Mouse (Mus musculus): Measurements from ENCODE around the gene Ano3. TPM values are rescaled to one million over a fixed set of nuclear protein-coding genes. Genes with fewer than 3 reads are reported as not detected.

Ano3 gene
- total and polyA plus RNA-seq, 3 experiments: not detected

GRCm38 (mm10) chr2:110935691-110936090, 15.0 kb downstream of the Ano3 start:
- Histone ChIP-seq H3K4me3 (replicated peaks in 1 of 3; ENCODE audit: low read depth in 2 of 3, low read length in 2 of 3, poor library complexity in 1 of 3) (no peak overlapping the region), H3K4me2 (ENCODE audit: insufficient read depth, low read depth, poor library complexity, severe bottlenecking) (no peak overlapping the region), H3K9me3 (replicated peaks; ENCODE audit: low read length) (peaks cover 5% of the 10 kb centered on the region), H3K4me1 (ENCODE audit: control insufficient read depth in 1 of 2, insufficient read depth in 2 of 2) (no peaks in the 10 kb centered on the region), H3K27me3 (replicated peaks) (no peaks in the 10 kb centered on the region), H3K79me2 (replicated peaks; ENCODE audit: control insufficient read depth, extremely low read depth, insufficient read depth, poor library complexity, severe bottlenecking) (no peaks in the 10 kb centered on the region), H3K27ac (ENCODE audit: insufficient read depth, low read depth) (no peak overlapping the region), H3K9ac (ENCODE audit: insufficient read depth, low read depth) (no peak overlapping the region), H3K36me3 (replicated peaks in 1 of 2; ENCODE audit: control insufficient read depth in 1 of 2, insufficient read depth in 1 of 2, low read length in 1 of 2) (no peaks in the 10 kb centered on the region)
- dilution Hi-C loops (cut with MboI; ENCODE audit: extremely low pct_ligation_motif_present, extremely low pct_unique_long_range_greater_than_20kb, low sequenced_read_pairs) (no loop called here), in situ Hi-C loops (cut with MboI; ENCODE audit: low pct_ligation_motif_present, low pct_unique_long_range_greater_than_20kb, low sequenced_read_pairs) (no loop called here)
- DNase-seq (ENCODE audit: extremely low read depth): no peak
- TF ChIP-seq MAZ (IDR thresholded peaks at IDR 0.05; ENCODE audit: low read depth, low read length) (no peak), SMC3 (IDR thresholded peaks at IDR 0.05; ENCODE audit: low read depth, low read length) (no peak)

- DNase-seq (ENCODE audit: extremely low read depth): no peak
- Histone ChIP-seq H3K4me3 (replicated peaks in 1 of 3; ENCODE audit: low read depth in 2 of 3, low read length in 2 of 3, poor library complexity in 1 of 3) (no peak overlapping the region), H3K27ac (ENCODE audit: insufficient read depth, low read depth) (no peak overlapping the region), H3K36me3 (replicated peaks in 1 of 2; ENCODE audit: control insufficient read depth in 1 of 2, insufficient read depth in 1 of 2, low read length in 1 of 2) (no peaks in the 10 kb centered on the region), H3K9me3 (replicated peaks; ENCODE audit: low read length) (peaks cover 16% of the 10 kb centered on the region), H3K9ac (ENCODE audit: insufficient read depth, low read depth) (no peak overlapping the region), H3K4me1 (ENCODE audit: control insufficient read depth in 1 of 2, insufficient read depth in 2 of 2) (no peaks in the 10 kb centered on the region), H3K27me3 (replicated peaks) (no peaks in the 10 kb centered on the region), H3K4me2 (ENCODE audit: insufficient read depth, low read depth, poor library complexity, severe bottlenecking) (no peak overlapping the region), H3K79me2 (replicated peaks; ENCODE audit: control insufficient read depth, extremely low read depth, insufficient read depth, poor library complexity, severe bottlenecking) (no peaks in the 10 kb centered on the region)
- TF ChIP-seq CTCF (conservative IDR thresholded peaks at IDR 0.05 in 1 of 2, IDR thresholded peaks at IDR 0.05 in 1 of 2; ENCODE audit: low read depth in 2 of 2, low read length in 2 of 2) (no peak), JUN (IDR thresholded peaks at IDR 0.05; ENCODE audit: insufficient read depth, low read depth, low read length) (no peak), IRF4 (IDR thresholded peaks at IDR 0.05; ENCODE audit: low read depth, low read length) (no peak)
- in situ Hi-C loops (cut with MboI; ENCODE audit: low pct_ligation_motif_present, low pct_unique_long_range_greater_than_20kb, low sequenced_read_pairs) (no loop called here), dilution Hi-C loops (cut with MboI; ENCODE audit: extremely low pct_ligation_motif_present, extremely low pct_unique_long_range_greater_than_20kb, low sequenced_read_pairs) (no loop called here)
Measured at GRCm38 (mm10) chr2:110929126-110929525, 21.6 kb downstream of the Ano3 start.

GRCm38 (mm10) chr2:110909506-110909905, 41.2 kb downstream of the Ano3 start:
- no peaks in the 10 kb centered on the region for H3K79me2 ChIP-seq (replicated peaks; ENCODE audit: control insufficient read depth, extremely low read depth, insufficient read depth, poor library complexity, severe bottlenecking)
- in situ Hi-C loops (cut with MboI; ENCODE audit: low pct_ligation_motif_present, low pct_unique_long_range_greater_than_20kb, low sequenced_read_pairs): no loop called here
- no peaks in the 10 kb centered on the region for H3K4me1 ChIP-seq (ENCODE audit: control insufficient read depth in 1 of 2, insufficient read depth in 2 of 2)
- no peaks in the 10 kb centered on the region for H3K27me3 ChIP-seq (replicated peaks)
- TF ChIP-seq SIN3A (IDR thresholded peaks at IDR 0.05; ENCODE audit: low read length) (no peak), UBTF (IDR thresholded peaks at IDR 0.05; ENCODE audit: low read depth, low read length) (no peak)
- no peaks in the 10 kb centered on the region for H3K36me3 ChIP-seq (replicated peaks in 1 of 2; ENCODE audit: control insufficient read depth in 1 of 2, insufficient read depth in 1 of 2, low read length in 1 of 2)
- no peak overlapping the region for H3K4me3 ChIP-seq (replicated peaks in 1 of 3; ENCODE audit: low read depth in 2 of 3, low read length in 2 of 3, poor library complexity in 1 of 3)
- DNase-seq (ENCODE audit: extremely low read depth): no peak
- no peak overlapping the region for H3K27ac ChIP-seq (ENCODE audit: insufficient read depth, low read depth)
- H3K4me2 ChIP-seq (ENCODE audit: insufficient read depth, low read depth, poor library complexity, severe bottlenecking): no peak overlapping the region
- peaks cover 16% of the 10 kb centered on the region for H3K9me3 ChIP-seq (replicated peaks; ENCODE audit: low read length)
- no peak overlapping the region for H3K9ac ChIP-seq (ENCODE audit: insufficient read depth, low read depth)
- dilution Hi-C loops (cut with MboI; ENCODE audit: extremely low pct_ligation_motif_present, extremely low pct_unique_long_range_greater_than_20kb, low sequenced_read_pairs): no loop called here

GRCm38 (mm10) chr2:110906473-110906872, 44.2 kb downstream of the Ano3 start:
- H3K9me3 ChIP-seq (replicated peaks; ENCODE audit: low read length): peaks cover 17% of the 10 kb centered on the region
- H3K27ac ChIP-seq (ENCODE audit: insufficient read depth, low read depth): no peak overlapping the region
- in situ Hi-C loops (cut with MboI; ENCODE audit: low pct_ligation_motif_present, low pct_unique_long_range_greater_than_20kb, low sequenced_read_pairs) (no loop called here), dilution Hi-C loops (cut with MboI; ENCODE audit: extremely low pct_ligation_motif_present, extremely low pct_unique_long_range_greater_than_20kb, low sequenced_read_pairs) (no loop called here)
- H3K27me3 ChIP-seq (replicated peaks): no peaks in the 10 kb centered on the region
- H3K36me3 ChIP-seq (replicated peaks in 1 of 2; ENCODE audit: control insufficient read depth in 1 of 2, insufficient read depth in 1 of 2, low read length in 1 of 2): no peaks in the 10 kb centered on the region
- TF ChIP-seq MYC (IDR thresholded peaks at IDR 0.05; ENCODE audit: low read depth, low read length) (no peak), MAZ (IDR thresholded peaks at IDR 0.05; ENCODE audit: low read depth, low read length) (no peak), KAT2A (IDR thresholded peaks at IDR 0.05; ENCODE audit: insufficient replicate concordance, low read length) (no peak), GABPA (IDR thresholded peaks at IDR 0.05; ENCODE audit: insufficient replicate concordance, low read depth, low read length) (no peak), USF1 (IDR thresholded peaks at IDR 0.05; ENCODE audit: low read depth, low read length) (no peak), CHD1 (IDR thresholded peaks at IDR 0.05; ENCODE audit: low read depth, low read length) (no peak), UBTF (IDR thresholded peaks at IDR 0.05; ENCODE audit: low read depth, low read length) (no peak)
- no peak overlapping the region for H3K9ac ChIP-seq (ENCODE audit: insufficient read depth, low read depth)
- H3K4me2 ChIP-seq (ENCODE audit: insufficient read depth, low read depth, poor library complexity, severe bottlenecking): no peak overlapping the region
- no peak for DNase-seq (ENCODE audit: extremely low read depth)
- no peak overlapping the region for H3K4me3 ChIP-seq (replicated peaks in 1 of 3; ENCODE audit: low read depth in 2 of 3, low read length in 2 of 3, poor library complexity in 1 of 3)
- no peaks in the 10 kb centered on the region for H3K79me2 ChIP-seq (replicated peaks; ENCODE audit: control insufficient read depth, extremely low read depth, insufficient read depth, poor library complexity, severe bottlenecking)
- H3K4me1 ChIP-seq (ENCODE audit: control insufficient read depth in 1 of 2, insufficient read depth in 2 of 2): no peaks in the 10 kb centered on the region

All from CH12.LX (cell line).